Mouse (Mus musculus) myocyte (in vitro differentiated cells): ENCODE results near the gene Zap70. TPM values are rescaled to one million over a fixed set of nuclear protein-coding genes. Genes with fewer than 3 reads are reported as not detected.

Experiments
- H3K27me3 ChIP-seq: one replicate; pipeline ENCODE4 v1.6.1; 2011; ENCODE audit not compliant: control insufficient read depth, insufficient read depth, insufficient read length
- H3K36me3 ChIP-seq: one replicate; pipeline ENCODE4 v1.6.1; 2011; ENCODE audit not compliant: control insufficient read depth, insufficient read depth
- H3K4me2 ChIP-seq: one replicate; pipeline ENCODE4 v1.6.1; 2011; ENCODE audit warnings: low read depth, control low read depth
- H3K4me3 ChIP-seq: one replicate; pipeline ENCODE4 v1.5.1; 2011; ENCODE audit warnings: mild to moderate bottlenecking, control low read depth, moderate library complexity
- H3K79me2 ChIP-seq: one replicate; pipeline ENCODE4 v1.6.1; 2011; ENCODE audit not compliant: control insufficient read depth, insufficient read depth
- H3ac ChIP-seq: one replicate; pipeline ENCODE4 v1.6.1; 2011; ENCODE audit not compliant: control insufficient read depth, insufficient read length
- CEBPB ChIP-seq: IDR thresholded peaks from 2 replicates; pipeline ENCODE4 v1.6.1; 2011; ENCODE audit warnings: mild to moderate bottlenecking, moderate library complexity; ENCODE audit not compliant: poor library complexity, insufficient read depth, severe bottlenecking
- E2F4 ChIP-seq: IDR thresholded peaks from one replicate; pipeline ENCODE4 v1.6.1; 2011; ENCODE audit warnings: mild to moderate bottlenecking, control low read depth, moderate library complexity; ENCODE audit not compliant: insufficient read depth
- MAX ChIP-seq: IDR thresholded peaks from one replicate; pipeline ENCODE4 v1.6.1; 2011; ENCODE audit warnings: low read depth, mild to moderate bottlenecking, control low read depth
- MYOD1 ChIP-seq, 3 experiments: IDR thresholded peaks; one replicate each; pipeline ENCODE4 v1.6.1; 2011; ENCODE audit warnings: control low read depth in 2 of 3, low read depth in 2 of 3, mild to moderate bottlenecking in 2 of 3, moderate library complexity in 1 of 3; ENCODE audit not compliant: insufficient read length in 2 of 3, control insufficient read depth in 1 of 3
- MYOG ChIP-seq, 3 experiments: IDR thresholded peaks; one replicate each; pipeline ENCODE4 v1.6.1; 2011; ENCODE audit warnings: control low read depth in 2 of 3, low read depth in 2 of 3, mild to moderate bottlenecking in 2 of 3; ENCODE audit not compliant: insufficient read length in 2 of 3, control insufficient read depth in 1 of 3, insufficient read depth in 1 of 3
- POLR2A ChIP-seq: IDR thresholded peaks from one replicate; pipeline ENCODE4 v1.6.1; 2011; ENCODE audit warnings: low read depth, mild to moderate bottlenecking, control low read depth, moderate library complexity; ENCODE audit not compliant: insufficient read length
- POLR2AphosphoS2 ChIP-seq: IDR thresholded peaks from one replicate; pipeline ENCODE4 v1.6.1; 2011; ENCODE audit warnings: low read depth, control low read depth; ENCODE audit not compliant: insufficient read length
- REST ChIP-seq: IDR thresholded peaks from one replicate; pipeline ENCODE4 v1.6.1; 2011; ENCODE audit warnings: mild to moderate bottlenecking, control low read depth, moderate library complexity; ENCODE audit not compliant: insufficient read depth, insufficient read length
- SRF ChIP-seq: IDR thresholded peaks from one replicate; pipeline ENCODE4 v1.6.1; 2011; ENCODE audit warnings: low read depth; ENCODE audit not compliant: control insufficient read depth, insufficient read length
- TCF12 ChIP-seq: IDR thresholded peaks from one replicate; pipeline ENCODE4 v1.6.1; 2011; ENCODE audit warnings: mild to moderate bottlenecking, control low read depth; ENCODE audit not compliant: poor library complexity, insufficient read depth, severe bottlenecking
- TCF3 ChIP-seq: IDR thresholded peaks from one replicate; pipeline ENCODE4 v1.6.1; 2011; ENCODE audit warnings: low read depth, control low read depth; ENCODE audit not compliant: insufficient read length
- USF1 ChIP-seq: IDR thresholded peaks from one replicate; pipeline ENCODE4 v1.6.1; 2011; ENCODE audit warnings: low read depth, mild to moderate bottlenecking, control low read depth, moderate library complexity
- polyA plus RNA-seq: library from polyadenylated mRNA; unstranded; fragments of >200 nt; fragmentation: generic; extraction: Trizol; gene quantifications from one replicate; pipeline ENCODE4 v1.2.1, GENCODE M21; 2012; ENCODE audit warnings: missing spikeins

Zap70 gene
- polyA plus RNA-seq, 1 experiment: 2.3 TPM

DNA sequence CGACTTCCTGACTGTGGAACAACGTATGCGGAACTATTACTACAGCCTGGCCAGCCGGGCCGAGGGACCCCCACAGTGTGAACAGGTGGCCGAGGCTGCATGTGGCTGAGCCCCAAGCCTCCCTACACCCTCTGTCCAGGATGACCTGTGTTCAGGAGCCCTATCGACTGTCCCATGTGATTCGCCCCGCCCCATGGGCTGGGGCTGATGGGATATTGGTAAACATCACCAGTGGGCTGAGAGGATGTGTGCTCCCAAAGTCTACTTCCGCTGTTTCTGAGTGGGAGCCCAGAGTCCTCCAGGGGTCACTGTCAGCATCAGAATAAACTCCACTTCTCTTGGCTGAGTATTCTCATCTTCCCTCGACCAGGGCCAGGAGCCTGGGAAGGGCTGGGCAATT lies 20.9 kb downstream of the Zap70 start:
- Histone ChIP-seq H3K79me2 (no peaks in the 10 kb centered on the region), H3ac (no peak overlapping the region), H3K4me3 (no peak overlapping the region), H3K4me2 (no peak overlapping the region), H3K36me3 (no peaks in the 10 kb centered on the region), H3K27me3 (peaks cover 37% of the 10 kb centered on the region)
- no peak for TF ChIP-seq USF1
- no peak for TF ChIP-seq E2F4
- TF ChIP-seq MYOD1 (IDR thresholded peaks at IDR 0.05; ENCODE audit: control insufficient read depth in 1 of 3, insufficient read length in 2 of 3, low read depth in 2 of 3): no peak
- TF ChIP-seq SRF: no peak
- TF ChIP-seq TCF12: no peak
- TF ChIP-seq POLR2AphosphoS2: no peak
- TF ChIP-seq REST: no peak
- no peak for TF ChIP-seq MAX
- TF ChIP-seq MYOG (IDR thresholded peaks at IDR 0.05; ENCODE audit: control insufficient read depth in 1 of 3, insufficient read depth in 1 of 3, insufficient read length in 2 of 3, low read depth in 2 of 3): no peak
- TF ChIP-seq TCF3: no peak
- no peak for TF ChIP-seq CEBPB
- TF ChIP-seq POLR2A: no peak

DNA sequence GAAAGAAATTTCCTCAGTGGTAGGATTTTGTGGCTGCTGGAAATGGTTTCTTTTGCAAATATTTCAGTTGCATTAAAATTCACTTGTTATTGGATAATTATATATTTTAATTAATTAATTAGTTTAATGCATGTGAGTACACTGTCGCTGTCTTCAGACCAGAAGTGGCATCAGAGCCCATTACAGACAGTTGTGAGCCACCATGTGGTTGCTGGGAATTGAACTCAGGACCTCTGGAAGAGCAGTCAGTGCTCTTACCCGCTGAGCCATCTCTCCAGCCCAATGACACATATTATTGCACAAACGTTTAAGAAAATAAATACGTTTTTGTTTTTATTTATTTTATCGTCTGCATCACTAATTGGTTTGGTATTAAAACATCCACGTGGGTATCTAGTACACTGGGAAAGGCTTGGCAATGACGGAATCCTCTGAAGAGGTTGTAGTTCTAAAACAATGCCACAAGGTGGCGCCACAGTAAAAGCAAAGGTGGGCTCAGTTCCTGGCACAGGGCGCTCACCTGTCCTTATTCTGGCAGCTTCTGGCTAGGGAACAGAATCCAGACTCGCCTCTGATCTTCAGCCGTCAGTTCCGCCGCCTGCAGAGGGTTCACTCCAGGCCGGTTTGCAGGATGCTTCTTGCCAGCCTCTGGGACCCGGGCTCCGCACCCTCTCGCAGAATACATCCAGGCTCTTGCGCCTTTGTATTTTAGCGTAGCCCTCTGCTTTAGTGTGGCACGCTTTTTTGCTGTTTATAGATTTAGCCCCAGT lies 23.0 kb downstream of the Zap70 start:
- H3K4me2 ChIP-seq: no peak overlapping the region
- no peak overlapping the region for H3ac ChIP-seq
- TF ChIP-seq E2F4 (no peak), POLR2A (no peak), TCF3 (no peak), CEBPB (no peak), REST (no peak), MYOG (IDR thresholded peaks at IDR 0.05; ENCODE audit: control insufficient read depth in 1 of 3, insufficient read depth in 1 of 3, insufficient read length in 2 of 3, low read depth in 2 of 3) (no peak), SRF (no peak), MAX (no peak), TCF12 (no peak), MYOD1 (IDR thresholded peaks at IDR 0.05; ENCODE audit: control insufficient read depth in 1 of 3, insufficient read length in 2 of 3, low read depth in 2 of 3) (no peak), USF1 (no peak), POLR2AphosphoS2 (no peak)
- peaks cover 29% of the 10 kb centered on the region for H3K27me3 ChIP-seq
- no peak overlapping the region for H3K4me3 ChIP-seq
- H3K79me2 ChIP-seq: no peaks in the 10 kb centered on the region
- H3K36me3 ChIP-seq: no peaks in the 10 kb centered on the region

DNA sequence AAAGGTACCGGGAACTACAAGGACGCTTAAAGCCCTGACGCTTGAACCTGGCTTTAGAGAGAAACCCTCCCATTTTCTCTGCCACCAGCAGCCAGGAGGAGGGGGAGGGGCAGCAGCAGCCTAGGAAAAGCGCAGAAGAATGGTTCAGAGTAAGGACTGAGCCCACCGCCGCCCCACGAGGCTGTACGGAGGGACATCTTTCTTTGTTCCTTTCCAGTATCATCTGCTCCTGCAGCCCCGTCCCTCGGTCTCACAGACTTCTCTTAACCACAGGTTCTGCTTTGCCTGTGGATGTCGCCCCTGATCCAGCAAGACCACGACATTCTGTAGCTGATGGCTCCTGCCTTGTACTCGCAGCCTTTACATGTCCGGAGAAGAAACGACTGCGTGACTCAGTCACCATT lies 23.6 kb downstream of the Zap70 start:
- Histone ChIP-seq H3K4me3 (no peak overlapping the region), H3K4me2 (no peak overlapping the region), H3K27me3 (peaks cover 23% of the 10 kb centered on the region), H3K36me3 (no peaks in the 10 kb centered on the region), H3ac (no peak overlapping the region), H3K79me2 (no peaks in the 10 kb centered on the region)
- TF ChIP-seq MYOD1 (IDR thresholded peaks at IDR 0.05; ENCODE audit: control insufficient read depth in 1 of 3, insufficient read length in 2 of 3, low read depth in 2 of 3) (no peak), MAX (no peak), POLR2AphosphoS2 (no peak)

DNA sequence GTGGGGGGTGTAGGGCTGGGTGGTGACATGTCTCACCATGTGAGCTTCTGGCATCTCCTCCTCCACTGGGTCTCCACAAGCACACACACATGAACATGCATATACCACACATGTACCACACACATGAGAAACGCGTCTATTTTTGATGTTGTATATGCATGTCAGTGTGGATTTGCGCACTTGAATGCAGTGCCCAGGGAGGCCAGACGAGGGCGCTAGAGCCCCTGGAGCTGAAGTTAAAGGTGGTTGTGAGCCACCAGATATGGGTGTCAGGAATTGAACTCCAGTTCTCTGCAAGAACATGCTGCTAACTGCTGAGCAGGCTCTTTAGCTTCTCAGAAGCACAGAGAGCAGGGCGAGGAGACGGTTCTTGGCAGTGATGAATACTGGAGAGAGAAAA lies 24.8 kb downstream of the Zap70 start:
- Histone ChIP-seq H3ac (no peak overlapping the region), H3K79me2 (no peaks in the 10 kb centered on the region), H3K4me2 (no peak overlapping the region), H3K27me3 (peaks cover 12% of the 10 kb centered on the region), H3K4me3 (no peak overlapping the region), H3K36me3 (peaks cover 5% of the 10 kb centered on the region)
- no peak for TF ChIP-seq TCF3
- no peak for TF ChIP-seq POLR2A
- no peak for TF ChIP-seq MYOD1 (IDR thresholded peaks at IDR 0.05; ENCODE audit: control insufficient read depth in 1 of 3, insufficient read length in 2 of 3, low read depth in 2 of 3)
- TF ChIP-seq REST: no peak
- TF ChIP-seq MYOG (IDR thresholded peaks at IDR 0.05; ENCODE audit: control insufficient read depth in 1 of 3, insufficient read depth in 1 of 3, insufficient read length in 2 of 3, low read depth in 2 of 3): no peak
- no peak for TF ChIP-seq SRF
- no peak for TF ChIP-seq USF1
- TF ChIP-seq TCF12: no peak
- no peak for TF ChIP-seq CEBPB
- TF ChIP-seq E2F4: no peak
- no peak for TF ChIP-seq MAX
- TF ChIP-seq POLR2AphosphoS2: no peak

DNA sequence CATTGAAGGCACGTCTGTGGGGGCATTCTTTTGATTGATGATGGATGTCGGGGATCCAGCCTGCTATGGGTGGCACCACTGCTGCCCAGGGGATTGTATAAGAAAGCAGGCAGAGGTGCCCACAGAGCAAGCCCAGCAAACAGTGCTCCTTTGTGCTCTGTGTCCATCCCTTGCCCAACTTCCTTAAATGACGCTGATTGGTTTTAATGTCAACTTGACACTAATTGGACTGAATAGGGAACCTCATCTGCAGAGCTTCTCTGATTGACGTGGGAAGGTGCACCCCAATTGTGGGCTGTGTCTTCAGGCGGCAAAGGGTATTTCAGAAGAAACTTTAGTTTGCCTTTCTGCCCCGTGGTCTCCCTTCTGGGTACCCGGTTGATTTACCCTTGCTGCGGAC lies 27.8 kb downstream of the Zap70 start:
- Histone ChIP-seq H3K79me2 (no peaks in the 10 kb centered on the region), H3K27me3 (no peaks in the 10 kb centered on the region), H3K36me3 (peaks cover 5% of the 10 kb centered on the region), H3ac (no peak overlapping the region), H3K4me3 (no peak overlapping the region), H3K4me2 (no peak overlapping the region)
- TF ChIP-seq REST: no peak
- no peak for TF ChIP-seq TCF3
- TF ChIP-seq POLR2AphosphoS2: no peak
- no peak for TF ChIP-seq E2F4
- no peak for TF ChIP-seq POLR2A
- no peak for TF ChIP-seq MAX
- TF ChIP-seq MYOD1 (IDR thresholded peaks at IDR 0.05; ENCODE audit: control insufficient read depth in 1 of 3, insufficient read length in 2 of 3, low read depth in 2 of 3): no peak
- TF ChIP-seq SRF: no peak
- no peak for TF ChIP-seq USF1
- TF ChIP-seq MYOG (IDR thresholded peaks at IDR 0.05; ENCODE audit: control insufficient read depth in 1 of 3, insufficient read depth in 1 of 3, insufficient read length in 2 of 3, low read depth in 2 of 3): no peak
- no peak for TF ChIP-seq CEBPB
- TF ChIP-seq TCF12: no peak
